Mouse (Mus musculus) forebrain, embryonic 10.5 days (tissue): Measurements from ENCODE around the gene Usp3. TPM values are rescaled to one million over a fixed set of nuclear protein-coding genes. Genes with fewer than 3 reads are reported as not detected.

Experiments
- DNase-seq: peaks from one replicate; pipeline ENCODE4 v3.0.0-alpha.2; 2017; ENCODE audit warnings: low spot score; ENCODE audit errors: extremely low spot score
- H3K27ac ChIP-seq: fragments of 300-500 bp; sonication (generic); 2 replicates; pipeline ENCODE4 v1.5.1; 2016; ENCODE audit warnings: mild to moderate bottlenecking
- H3K27me3 ChIP-seq: fragments of 300-500 bp; sonication (generic); 2 replicates; pipeline ENCODE4 v1.6.1; 2016; ENCODE audit warnings: mild to moderate bottlenecking; ENCODE audit not compliant: poor library complexity, severe bottlenecking
- H3K36me3 ChIP-seq: fragments of 300-500 bp; sonication (generic); replicated peaks from 2 replicates; pipeline ENCODE4 v1.6.1; 2016; ENCODE audit warnings: mild to moderate bottlenecking, moderate library complexity
- H3K4me1 ChIP-seq: fragments of 300-500 bp; sonication (generic); 2 replicates; pipeline ENCODE4 v1.6.1; 2016
- H3K4me3 ChIP-seq: fragments of 300-500 bp; sonication (generic); 2 replicates; pipeline ENCODE4 v1.5.1; 2016; ENCODE audit warnings: mild to moderate bottlenecking, moderate library complexity
- H3K9me3 ChIP-seq: fragments of 300-500 bp; sonication (generic); 2 replicates; pipeline ENCODE4 v1.6.1; 2016; ENCODE audit warnings: mild to moderate bottlenecking, moderate library complexity
- WGBS: fragments of 180-500 bp; shearing (Covaris S2); methylation state at CpG from one replicate; pipeline ENCODE4 v1.1.7; 2016; 5-methylcytosine and 5-hydroxymethylcytosine counted together
- polyA plus RNA-seq: library from polyadenylated mRNA; unstranded; fragments of >200 nt; fragmentation: Nextera tagmentation; extraction: Ambion mirVana; gene quantifications from 2 replicates; pipeline ENCODE4 v1.2.1, GENCODE M21; 2016

The Usp3 gene
- polyA plus RNA-seq, 1 experiment from 2014 or later: 101 TPM

GRCm38 (mm10) chr9:66520299-66520698 is 72.6 kb downstream of the Usp3 start:
- no peak overlapping the region for H3K27ac ChIP-seq
- peaks cover 100% of the 10 kb centered on the region for H3K36me3 ChIP-seq
- 94% methylated on average over 4 of the region's 4 CpGs for WGBS
- no peaks in the 10 kb centered on the region for H3K4me1 ChIP-seq
- DNase-seq: no peak
- no peak overlapping the region for H3K4me3 ChIP-seq
- H3K9me3 ChIP-seq: no peaks in the 10 kb centered on the region
- H3K27me3 ChIP-seq: no peaks in the 10 kb centered on the region

- no peaks in the 10 kb centered on the region for H3K27me3 ChIP-seq
- 91% methylated on average over 5 of the region's 5 CpGs for WGBS
- no peak overlapping the region for H3K4me3 ChIP-seq
- H3K4me1 ChIP-seq: peaks cover 5% of the 10 kb centered on the region; the same call in 1 of the 2 replicates
- H3K9me3 ChIP-seq: no peaks in the 10 kb centered on the region
- H3K27ac ChIP-seq: no peak overlapping the region
- H3K36me3 ChIP-seq: peaks cover 100% of the 10 kb centered on the region
- no peak for DNase-seq
These were observed 74.0 kb downstream of the Usp3 start for GRCm38 (mm10) chr9:66518901-66519300.

- no peak overlapping the region for H3K4me3 ChIP-seq
- peaks cover 11% of the 10 kb centered on the region for H3K4me1 ChIP-seq
- WGBS: 94% methylated on average over 5 of the region's 5 CpGs
- no peak overlapping the region for H3K27ac ChIP-seq
- peaks cover 99% of the 10 kb centered on the region for H3K36me3 ChIP-seq
- no peaks in the 10 kb centered on the region for H3K27me3 ChIP-seq
- H3K9me3 ChIP-seq: no peaks in the 10 kb centered on the region
- no peak for DNase-seq
These were observed 74.7 kb downstream of the Usp3 start for GRCm38 (mm10) chr9:66518251-66518650.

GRCm38 (mm10) chr9:66517746-66518145 is 75.2 kb downstream of the Usp3 start:
- H3K36me3 ChIP-seq: peaks cover 96% of the 10 kb centered on the region
- no peaks in the 10 kb centered on the region for H3K27me3 ChIP-seq
- peaks cover 16% of the 10 kb centered on the region for H3K4me1 ChIP-seq
- DNase-seq: no peak
- WGBS: 96% methylated on average over 10 of the region's 10 CpGs
- no peak overlapping the region for H3K27ac ChIP-seq
- H3K9me3 ChIP-seq: no peaks in the 10 kb centered on the region
- no peak overlapping the region for H3K4me3 ChIP-seq

- Histone ChIP-seq H3K36me3 (peaks cover 83% of the 10 kb centered on the region), H3K9me3 (no peaks in the 10 kb centered on the region), H3K27ac (no peak overlapping the region), H3K4me1 (peaks cover 29% of the 10 kb centered on the region), H3K4me3 (no peak overlapping the region), H3K27me3 (no peaks in the 10 kb centered on the region)
- 91% methylated on average over 6 of the region's 6 CpGs for WGBS
- DNase-seq: no peak
These were observed 76.5 kb downstream of the Usp3 start for GRCm38 (mm10) chr9:66516296-66516940.

- 93% methylated on average over 10 of the region's 10 CpGs for WGBS
- Histone ChIP-seq H3K4me1 (peaks cover 36% of the 10 kb centered on the region), H3K27ac (no peak overlapping the region), H3K4me3 (no peak overlapping the region), H3K36me3 (peaks cover 76% of the 10 kb centered on the region), H3K9me3 (no peaks in the 10 kb centered on the region), H3K27me3 (no peaks in the 10 kb centered on the region)
- no peak for DNase-seq
These were observed 77.2 kb downstream of the Usp3 start for GRCm38 (mm10) chr9:66515680-66516210.

- WGBS: 88% methylated on average over 2 of the region's 2 CpGs
- no peak overlapping the region for H3K4me3 ChIP-seq
- H3K36me3 ChIP-seq: peaks cover 74% of the 10 kb centered on the region
These were observed 77.8 kb downstream of the Usp3 start for GRCm38 (mm10) chr9:66515115-66515514.

GRCm38 (mm10) chr9:66514256-66514770 is 78.6 kb downstream of the Usp3 start, which contains the start of gene Fbxl22:
Gene Fbxl22, minus strand, starts transcription at chr9:66514593.
- peaks cover 49% of the 10 kb centered on the region for H3K4me1 ChIP-seq
- no peak within 1 kb of the TSS for H3K4me3 ChIP-seq
- no peak for DNase-seq
- H3K36me3 ChIP-seq: peaks cover 74% of the 10 kb centered on the region
- 74% methylated on average over 17 of the region's 17 CpGs for WGBS
- no peaks in the 10 kb centered on the region for H3K27me3 ChIP-seq
- H3K27ac ChIP-seq: no peak within 1 kb of the TSS
- no peaks in the 10 kb centered on the region for H3K9me3 ChIP-seq

More at GRCm38 (mm10) chr9:66515115-66515514, 77.8 kb downstream of the Usp3 start:
- DNase-seq: no peak
- Histone ChIP-seq H3K27me3 (no peaks in the 10 kb centered on the region), H3K4me1 (peaks cover 42% of the 10 kb centered on the region), H3K9me3 (no peaks in the 10 kb centered on the region), H3K27ac (no peak overlapping the region)

- no peak overlapping the region for H3K27ac ChIP-seq
- 92% methylated on average over 4 of the region's 4 CpGs for WGBS
- peaks cover 54% of the 10 kb centered on the region for H3K4me1 ChIP-seq
- no peaks in the 10 kb centered on the region for H3K27me3 ChIP-seq
- no peaks in the 10 kb centered on the region for H3K9me3 ChIP-seq
- DNase-seq: no peak
- H3K4me3 ChIP-seq: no peak overlapping the region
- H3K36me3 ChIP-seq: peaks cover 74% of the 10 kb centered on the region
These were observed 79.2 kb downstream of the Usp3 start for GRCm38 (mm10) chr9:66513661-66514255.

- H3K27me3 ChIP-seq: no peaks in the 10 kb centered on the region
- H3K27ac ChIP-seq: peak overlapping the region; percentile 54; the same call in 1 of the 2 replicates
- peaks cover 74% of the 10 kb centered on the region for H3K36me3 ChIP-seq
- H3K9me3 ChIP-seq: no peaks in the 10 kb centered on the region
- no peak overlapping the region for H3K4me3 ChIP-seq
- peak; percentile 21 for DNase-seq
- H3K4me1 ChIP-seq: peaks cover 56% of the 10 kb centered on the region
These were observed 79.8 kb downstream of the Usp3 start for GRCm38 (mm10) chr9:66513150-66513549.

- Histone ChIP-seq H3K27ac (peak overlapping the region; percentile 96), H3K9me3 (no peaks in the 10 kb centered on the region), H3K4me1 (peaks cover 64% of the 10 kb centered on the region), H3K27me3 (no peaks in the 10 kb centered on the region), H3K4me3 (peak overlapping the region; percentile 71), H3K36me3 (peaks cover 74% of the 10 kb centered on the region)
- under 1% methylated on average over 8 of the region's 8 CpGs for WGBS
- DNase-seq: peak; percentile 85
These were observed 80.6 kb downstream of the Usp3 start for GRCm38 (mm10) chr9:66512351-66512671.

GRCm38 (mm10) chr9:66511580-66512350 is 81.2 kb downstream of the Usp3 start:
- Histone ChIP-seq H3K4me3 (peak overlapping the region; percentile 71), H3K4me1 (peaks cover 69% of the 10 kb centered on the region), H3K9me3 (no peaks in the 10 kb centered on the region), H3K36me3 (peaks cover 74% of the 10 kb centered on the region), H3K27ac (peak overlapping the region; percentile 96), H3K27me3 (no peaks in the 10 kb centered on the region)
- under 1% methylated on average over 77 of the region's 78 CpGs for WGBS
- peak; percentile 87 for DNase-seq
